Mouse (Mus musculus) gastrocnemius, postnatal 10 days (tissue): ENCODE results near the gene Klf1. TPM values are rescaled to one million over a fixed set of nuclear protein-coding genes. Genes with fewer than 3 reads are reported as not detected.

Experiments used
- DNase-seq: peaks from one replicate; pipeline ENCODE4 v3.0.0; 2021; ENCODE audit warnings: mixed read lengths
- microRNA-seq, 2 experiments: library from miRNA; unstranded; fragments of <30 nt; microRNA quantifications; one replicate each; pipeline ENCODE4 v1.2.0; 2021
- total RNA-seq, 2 experiments: library from RNA; stranded (reverse); gene quantifications; 2 replicates each; pipeline ENCODE4 v1.2.3; 2021

Klf1 gene
- total RNA-seq, 2 experiments from 2014 or later: 0.84 TPM; not detected in 1

GRCm38 (mm10) chr8:84936041-84936961 is 34.6 kb downstream of the Klf1 start:
- DNase-seq: no peak

DNA sequence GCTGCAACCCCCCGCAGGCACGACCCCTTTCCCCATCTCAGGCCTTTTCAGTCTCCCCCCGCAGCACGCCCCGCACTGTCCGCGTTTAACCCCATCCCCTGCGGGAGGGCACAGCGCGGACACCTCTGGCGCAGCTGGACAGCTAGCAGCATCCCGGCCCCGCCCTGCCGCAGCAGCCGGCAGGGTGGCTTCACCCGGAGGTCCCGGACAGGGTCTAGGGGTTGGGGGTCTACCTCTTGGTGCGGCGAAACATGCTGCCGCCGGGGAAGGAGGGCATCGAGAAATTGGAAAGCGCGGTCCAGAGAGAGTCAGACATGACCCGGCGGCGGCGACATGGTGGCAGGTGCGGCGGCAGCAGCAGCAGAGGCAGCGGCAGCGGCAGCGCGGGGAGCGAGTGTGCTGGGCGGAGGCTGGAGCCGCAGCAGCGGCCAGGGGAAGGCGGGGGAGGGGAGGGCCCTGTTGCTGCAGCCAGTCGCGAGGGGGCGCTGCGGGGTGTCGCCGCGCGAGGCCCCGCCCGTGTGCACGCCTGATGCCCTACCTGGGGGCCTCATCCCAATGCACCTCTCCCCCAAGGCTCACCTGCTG is 35.3 kb downstream of the Klf1 start, which contains the start of gene Mast1:
Mast1 (minus strand) TSS at position 398 of the 585 bp plus-strand sequence.
- DNase-seq: peak; percentile 69

- no peak for DNase-seq
Measured at GRCm38 (mm10) chr8:84937620-84938485, 36.1 kb downstream of the Klf1 start.

DNA sequence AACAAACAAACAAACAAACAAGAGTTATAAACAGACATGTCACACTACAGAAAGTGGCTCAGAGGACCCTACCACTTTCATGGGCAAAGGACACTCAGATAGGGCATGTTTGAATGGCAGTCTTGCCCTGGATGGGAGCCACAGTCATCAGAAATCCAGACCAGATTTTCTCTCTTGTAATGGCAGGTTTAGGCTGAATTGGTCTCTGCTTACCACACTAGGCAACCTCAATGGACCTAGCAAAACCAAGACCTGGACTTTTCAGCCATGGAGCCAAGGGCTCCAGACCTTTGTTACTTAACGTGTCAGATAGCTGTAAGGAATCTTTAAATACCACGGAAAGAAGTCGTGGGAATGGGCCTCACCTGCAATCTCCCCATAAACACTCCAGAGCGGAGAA is 42.0 kb downstream of the Klf1 start:
- no peak for DNase-seq

DNA sequence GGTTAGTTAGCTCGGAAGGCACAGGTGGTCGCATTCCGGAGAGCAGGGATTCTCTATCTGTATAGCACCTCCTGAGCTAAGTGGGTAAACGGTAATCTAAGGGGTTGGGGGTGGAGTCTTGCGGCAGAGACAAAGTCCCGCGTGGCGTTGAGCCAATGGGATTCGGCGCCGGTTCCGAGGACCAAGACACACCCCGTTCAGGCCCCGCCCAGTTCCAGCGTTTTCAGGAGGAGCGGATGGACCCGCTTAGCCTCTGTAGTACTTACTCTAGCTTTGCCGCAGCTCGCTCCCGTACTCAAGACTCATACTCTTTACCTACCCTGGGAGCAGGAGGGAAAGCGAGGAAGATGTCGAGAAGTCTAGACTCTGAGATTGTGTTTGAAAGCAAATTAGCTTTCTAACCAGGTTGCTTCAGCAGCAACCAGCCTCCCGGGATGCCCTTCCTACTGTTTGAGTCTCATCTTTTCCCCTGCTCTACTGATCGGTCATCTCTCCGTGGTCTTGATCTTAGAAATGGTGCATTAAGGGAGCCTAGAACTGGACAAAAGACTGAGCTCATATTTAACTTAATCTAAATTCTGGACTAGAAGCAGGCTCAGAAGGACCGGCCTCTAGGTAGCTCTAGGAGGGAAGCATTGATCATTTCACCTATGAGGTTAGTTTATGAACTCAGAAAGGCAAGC is 42.9 kb downstream of the Klf1 start:
- DNase-seq: no peak

DNA sequence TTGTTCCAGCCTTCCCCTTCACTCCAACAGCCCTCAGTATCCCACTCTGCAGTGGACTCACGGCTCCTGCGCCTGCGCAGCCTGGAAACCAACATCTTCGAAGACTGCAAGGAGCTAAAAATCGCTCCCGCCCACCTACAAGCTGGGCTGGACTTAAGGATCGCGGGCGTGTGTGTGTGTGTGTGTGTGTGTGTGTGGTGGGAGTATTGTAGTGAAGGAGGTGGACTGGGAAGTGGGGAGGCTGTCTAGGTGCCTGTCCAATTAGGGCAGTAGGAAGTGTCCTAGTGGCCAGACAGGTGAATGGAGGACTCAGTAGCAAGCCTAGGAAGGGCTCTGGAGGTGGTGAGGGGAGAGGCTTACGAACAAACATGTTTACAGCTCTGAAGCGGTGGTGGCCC is 43.5 kb downstream of the Klf1 start:
- DNase-seq: no peak

- DNase-seq: no peak
Measured at GRCm38 (mm10) chr8:84945633-84946527, 44.2 kb downstream of the Klf1 start.

GRCm38 (mm10) chr8:84946528-84947240 is 45.0 kb downstream of the Klf1 start, which contains the start of gene Rtbdn:
Rtbdn (plus strand) TSS chr8:84946991.
- DNase-seq: no peak

DNA sequence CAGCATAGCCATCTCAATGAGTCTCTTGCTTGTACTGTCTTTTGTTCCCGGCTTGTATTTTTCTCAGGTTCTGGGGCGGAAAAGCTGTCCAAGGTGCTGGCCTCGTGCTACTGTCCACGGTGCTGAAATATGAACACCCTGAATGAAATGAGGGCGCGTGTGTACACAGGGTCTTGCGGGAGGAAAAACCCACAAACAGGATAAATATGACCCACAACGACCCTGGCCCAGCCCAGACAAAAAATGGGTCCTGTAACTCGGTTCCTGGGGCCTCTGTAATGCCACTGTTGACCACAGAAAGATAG is 45.5 kb downstream of the Klf1 start:
- DNase-seq: peak; percentile 31

DNA sequence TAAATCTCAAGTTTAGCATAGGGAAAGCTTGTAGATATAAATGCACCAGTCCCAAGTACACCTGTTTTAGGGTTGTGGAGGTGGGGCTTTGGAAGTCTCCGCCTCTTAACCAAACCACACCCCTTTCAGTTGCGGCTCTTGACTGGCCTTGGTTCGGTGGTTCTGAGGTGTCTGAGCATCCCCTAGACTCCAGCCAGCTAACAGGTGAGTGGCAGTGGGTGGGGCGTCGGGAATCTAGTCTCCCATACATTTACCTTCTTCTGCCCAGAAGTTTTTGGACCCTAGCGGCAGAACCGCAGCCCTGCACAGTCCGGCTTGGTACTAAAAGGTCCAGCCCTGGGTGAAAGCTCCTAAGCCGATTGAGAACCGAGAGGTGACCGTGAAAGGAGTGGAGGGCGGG is 48.0 kb downstream of the Klf1 start:
- no peak for DNase-seq

GRCm38 (mm10) chr8:84952612-84953255 is 51.0 kb downstream of the Klf1 start:
- peak; percentile 29 for DNase-seq

Small RNA genes within 50 kb of the gene (microRNA-seq; reads per million reads assigned to microRNA genes)
- gene Gm24197 (0 reads per million in 2 experiments), gene Mir7069 (0.50 to 0.95 reads per million in 2 experiments)

Other genes with a start within 250 kb of the Klf1 start
- gene Ier2, start 239.1 kb upstream of the Klf1 start, total RNA-seq: 10 to 100 TPM; 10.9 to 17.6 TPM
- 10 to 100 TPM; 33.7 to 43.9 TPM for gene Trmt1, start 215.6 kb upstream of the Klf1 start, total RNA-seq
- 10 to 100 TPM; 38.2 to 39.1 TPM for gene Nacc1, start 214.1 kb upstream of the Klf1 start, total RNA-seq
- 1 to 10 TPM; 3.3 to 5.4 TPM for gene Lyl1, start 200.5 kb upstream of the Klf1 start, total RNA-seq
- 1 to 10 TPM; 2.2 to 2.8 TPM for gene G430095P16Rik, start 178.9 kb upstream of the Klf1 start, total RNA-seq
- 100 to 1,000 TPM; 598 to 734 TPM for gene Nfix, start 101.6 kb upstream of the Klf1 start, total RNA-seq
- gene Dand5, start 79.1 kb upstream of the Klf1 start, total RNA-seq: 1 to 10 TPM; 5.8 to 7.3 TPM
- gene Gadd45gip1, start 70.4 kb upstream of the Klf1 start, total RNA-seq: 10 to 100 TPM; 30.3 to 33.4 TPM
- 100 to 1,000 TPM; 124 to 130 TPM for gene Rad23a, start 61.3 kb upstream of the Klf1 start, total RNA-seq
- gene Calr, start 55.0 kb upstream of the Klf1 start, total RNA-seq: 100 to 1,000 TPM; 234 to 286 TPM
- gene Farsa, start 44.9 kb upstream of the Klf1 start, total RNA-seq: 10 to 100 TPM; 29.7 to 31.4 TPM
- gene Syce2, start 29.8 kb upstream of the Klf1 start, total RNA-seq: 1 to 10 TPM; 4.7 to 5.2 TPM
- gene Gcdh, start 8.0 kb upstream of the Klf1 start, total RNA-seq: 10 to 100 TPM; 21.1 to 24.1 TPM
- gene Dnase2a, start 6.6 kb downstream of the Klf1 start, total RNA-seq: 1 to 10 TPM; 5.7 to 6.2 TPM
- under 1 TPM; 0.20 to 0.45 TPM for gene Mast1, start 35.4 kb downstream of the Klf1 start, total RNA-seq
- gene Rtbdn, start 45.1 kb downstream of the Klf1 start, total RNA-seq: not detected
- gene Gm49661, start 67.5 kb downstream of the Klf1 start, total RNA-seq: not detected
- 100 to 1,000 TPM; 260 to 267 TPM for gene Prdx2, start 67.7 kb downstream of the Klf1 start, total RNA-seq
- 10 to 100 TPM; 26.7 to 36.8 TPM for gene Rnaseh2a, start 67.8 kb downstream of the Klf1 start, total RNA-seq
- 1 to 10 TPM; 5.8 to 8.9 TPM for gene Junb, start 76.8 kb downstream of the Klf1 start, total RNA-seq
- 1 to 10 TPM; 2.3 to 2.7 TPM for gene Hook2, start 88.7 kb downstream of the Klf1 start, total RNA-seq
- not detected for gene Best2, start 112.6 kb downstream of the Klf1 start, total RNA-seq
- 10 to 100 TPM; 47.4 to 47.8 TPM for gene Asna1, start 123.4 kb downstream of the Klf1 start, total RNA-seq
- gene Trir, start 124.9 kb downstream of the Klf1 start, total RNA-seq: 10 to 100 TPM; 94.0 to 98.0 TPM
- 10 to 100 TPM; 27.7 to 35.6 TPM for gene Tnpo2, start 135.0 kb downstream of the Klf1 start, total RNA-seq
- 1 to 10 TPM; 5.5 to 7.5 TPM for gene Fbxw9, start 158.1 kb downstream of the Klf1 start, total RNA-seq
- not detected for gene Gm5741, start 166.1 kb downstream of the Klf1 start, total RNA-seq
- gene Dhps, start 169.8 kb downstream of the Klf1 start, total RNA-seq: 10 to 100 TPM; 20.6 to 22.1 TPM
- 10 to 100 TPM; 41.1 to 48.0 TPM for gene Wdr83os, start 178.8 kb downstream of the Klf1 start, total RNA-seq
- gene Wdr83, start 179.4 kb downstream of the Klf1 start, total RNA-seq: 10 to 100 TPM; 18.2 to 21.6 TPM
- gene Man2b1, start 181.3 kb downstream of the Klf1 start, total RNA-seq: 10 to 100 TPM; 16.6 to 20.9 TPM
- gene Zfp791, start 221.2 kb downstream of the Klf1 start, total RNA-seq: 1 to 10 TPM in 1 of 2 experiments, under 1 TPM in 1; 0.79 to 1.0 TPM
- not detected for gene Cks1brt, start 250.0 kb downstream of the Klf1 start, total RNA-seq